Mouse (Mus musculus): ENCODE results near the gene Zfp526.

DNA sequence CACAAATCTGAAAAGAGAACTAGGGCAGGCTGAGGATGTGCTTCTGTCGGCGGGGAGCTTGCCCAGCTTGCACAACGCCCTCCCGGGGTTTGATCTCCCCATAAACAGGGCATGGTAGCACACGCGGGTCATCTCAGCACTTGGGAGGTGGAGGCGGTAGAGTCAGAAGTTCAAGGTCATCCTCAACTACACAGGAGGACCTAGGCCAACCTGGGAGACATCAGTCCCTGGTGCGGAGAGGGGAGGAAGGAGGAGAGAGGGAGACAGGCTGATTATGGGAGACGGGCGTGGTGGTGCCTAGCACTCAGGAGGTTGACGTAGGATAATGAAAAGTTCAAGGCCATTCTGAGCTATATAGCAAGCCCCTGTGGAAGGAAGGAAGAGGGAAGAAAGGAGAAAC lies 30.4 kb upstream of the Zfp526 start:
- TF ChIP-seq MAX (IDR thresholded peaks at IDR 0.05) (no peak), CTCF (IDR thresholded peaks at IDR 0.05; ENCODE audit: control insufficient read depth, insufficient read depth, insufficient read length) (no peak), USF1 (IDR thresholded peaks at IDR 0.05; ENCODE audit: low read depth) (no peak), MYOD1 (IDR thresholded peaks at IDR 0.05; ENCODE audit: control insufficient read depth, insufficient read length, low read depth) (no peak), MYOG (IDR thresholded peaks at IDR 0.05; ENCODE audit: control insufficient read depth, extremely low read depth, insufficient read length) (no peak), CEBPB (IDR thresholded peaks at IDR 0.05; ENCODE audit: low read depth) (no peak)
